24 mouse cellular contexts compared by ENCODE assay signal in genomic region chr5:150564426-150564825, GRCm38 (mm10). TPM values are rescaled to one million over a fixed set of nuclear protein-coding genes. Genes with fewer than 3 reads are reported as not detected.
"Had no signal": no experiment of that assay in that cellular context is flagged by ENCODE, and none has a peak within 500 bp of the region (broad histone marks: within the 10 kb centered on the region; RNA-seq: fewer than 3 reads in every experiment).

No protein-coding gene starts in this region.

- H3K9ac ChIP-seq: kidney, embryonic 15.5 days; limb, embryonic 12.5 days; limb, embryonic 15.5 days; liver, embryonic 12.5 days; liver, embryonic 15.5 days had no signal

- DNase-seq: kidney, adult 11 months; kidney, adult 8-10 months; kidney, postnatal 10 days; kidney, postnatal 36 days; layer of hippocampus, postnatal 36 days; lung, adult 2 months; lung, postnatal 14 days; lung, postnatal 4 days; midbrain, embryonic 14.5 days; thymus, adult 18-20 months had no signal

- H3K4me1 ChIP-seq: kidney, embryonic 15.5 days; limb, embryonic 12.5 days; limb, embryonic 15.5 days; liver, embryonic 15.5 days had no signal

- H3K27me3 ChIP-seq: kidney, embryonic 15.5 days; limb, embryonic 12.5 days; limb, embryonic 15.5 days; liver, embryonic 12.5 days; liver, embryonic 15.5 days had no signal

- H3K4me3 ChIP-seq: kidney, embryonic 15.5 days; left cerebral cortex, adult 2 months; limb, embryonic 12.5 days; limb, embryonic 15.5 days; liver, embryonic 12.5 days; liver, embryonic 15.5 days had no signal

- H3K27ac ChIP-seq: kidney, embryonic 15.5 days; left cerebral cortex, adult 2 months; limb, embryonic 12.5 days; limb, embryonic 15.5 days; liver, embryonic 12.5 days had no signal

- ATAC-seq: liver, embryonic 12.5 days had no signal

- H3K9me3 ChIP-seq: kidney, embryonic 15.5 days; limb, embryonic 12.5 days; limb, embryonic 15.5 days; liver, embryonic 12.5 days; liver, embryonic 15.5 days had no signal

- H3K4me2 ChIP-seq: kidney, embryonic 15.5 days; limb, embryonic 12.5 days; limb, embryonic 15.5 days; liver, embryonic 12.5 days; liver, embryonic 15.5 days; midbrain, embryonic 11.5 days had no signal

RNA-seq across cellular contexts. Expression of gene Zar1l, which starts 46.5 kb away (rescaled TPM):
- polyA plus RNA-seq: kidney, embryonic 15.5 days; limb, embryonic 12.5 days; limb, embryonic 15.5 days; liver, embryonic 12.5 days; liver, embryonic 15.5 days; lung, adult 2 months; lung, embryonic 16.5 days; midbrain, embryonic 11.5 days; midbrain, embryonic 14.5 days; midbrain, postnatal 0 days; neural tube, embryonic 11.5 days; neural tube, embryonic 14.5 days; small intestine, adult 2 months; spleen, adult 2 months; stomach, embryonic 16.5 days had no signal
